Mouse (Mus musculus) layer of hippocampus, postnatal 25 days (tissue): ENCODE measurements around the gene Ttc12. TPM values are rescaled to one million over a fixed set of nuclear protein-coding genes. Genes with fewer than 3 reads are reported as not detected.

Experiments used
- DNase-seq, 2 experiments: peaks; one replicate each; pipeline ENCODE4 v3.0.0; 2022; ENCODE audit warnings: mixed read lengths in 2 of 2, low spot score in 1 of 2; ENCODE audit errors: extremely low spot score in 1 of 2
- total RNA-seq, 2 experiments: library from RNA; stranded (reverse); gene quantifications; 2 replicates each; pipeline ENCODE4 v1.2.3; 2021

The Ttc12 gene
- total RNA-seq, 2 experiments from 2014 or later, result 1.4 to 1.8 TPM

DNA sequence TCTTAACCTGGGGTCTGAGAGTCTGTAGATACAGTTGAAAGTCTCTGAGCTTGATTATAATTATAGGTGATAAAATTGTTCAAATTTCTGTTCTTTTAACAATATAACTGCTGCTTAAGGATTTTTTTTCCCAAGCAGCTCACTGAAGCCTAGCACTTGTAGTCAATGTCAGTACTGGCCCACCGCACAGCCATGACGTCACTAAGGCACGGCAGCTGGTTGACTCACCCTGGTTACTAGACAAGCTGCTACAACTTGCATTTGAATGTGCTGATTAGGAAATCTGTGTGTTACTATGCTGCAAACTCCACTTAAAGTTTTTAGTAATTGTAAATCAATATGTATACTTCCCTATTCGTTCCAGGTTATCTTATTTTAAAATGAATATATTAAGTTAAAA lies 4.6 kb upstream of the Ttc12 start:
- no peak for DNase-seq

DNA sequence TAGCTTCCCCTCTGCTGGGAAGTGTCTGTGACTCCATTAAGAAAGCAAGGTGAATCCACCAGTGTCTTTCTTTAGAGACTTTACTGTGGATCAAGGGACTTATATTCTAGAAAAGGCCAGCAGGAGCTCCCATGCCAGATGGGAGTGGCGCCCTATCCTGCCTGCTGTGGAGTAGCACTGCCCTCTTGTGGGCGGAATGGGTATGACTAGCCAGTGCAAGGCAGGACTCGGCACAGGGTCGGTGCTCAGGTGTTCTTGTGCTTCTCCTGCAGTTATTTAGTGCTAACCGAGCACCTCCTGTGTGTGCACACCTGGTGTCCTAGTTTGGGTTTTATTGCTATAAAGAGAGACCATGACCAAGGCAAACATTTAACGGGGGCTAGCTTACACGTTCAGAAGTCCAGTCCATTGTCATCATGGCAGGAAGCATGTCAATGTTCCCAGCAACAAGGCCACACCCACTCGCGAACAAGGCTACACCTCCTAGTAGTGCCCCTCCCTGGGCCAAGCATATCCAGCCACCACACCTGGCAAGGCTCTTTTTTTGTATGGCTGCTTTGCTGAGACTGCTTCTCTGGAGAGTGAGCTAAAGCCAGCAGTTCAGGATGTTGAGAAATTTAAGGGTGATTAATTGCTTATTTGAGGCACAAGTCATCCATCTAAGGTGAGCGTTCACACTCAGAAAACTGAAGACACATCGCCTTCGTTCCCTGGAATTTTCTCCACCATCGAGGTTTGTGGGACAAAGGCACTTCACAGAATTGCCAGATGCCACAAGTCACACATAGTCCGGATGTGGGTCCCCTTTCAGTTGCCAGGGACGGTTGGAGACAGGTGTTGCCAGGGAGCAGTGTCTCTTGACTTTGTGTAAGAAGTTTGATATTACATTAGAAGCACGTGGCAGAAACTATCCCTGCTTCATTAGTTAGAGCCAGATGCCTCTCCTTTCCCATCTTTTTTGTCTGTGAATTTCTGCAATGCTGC lies 3.2 kb upstream of the Ttc12 start:
- DNase-seq, result peak; percentile 90 to 98

- DNase-seq, result no peak
These were observed 2.2 kb upstream of the Ttc12 start for GRCm38 (mm10) chr9:49488258-49488657.

DNA sequence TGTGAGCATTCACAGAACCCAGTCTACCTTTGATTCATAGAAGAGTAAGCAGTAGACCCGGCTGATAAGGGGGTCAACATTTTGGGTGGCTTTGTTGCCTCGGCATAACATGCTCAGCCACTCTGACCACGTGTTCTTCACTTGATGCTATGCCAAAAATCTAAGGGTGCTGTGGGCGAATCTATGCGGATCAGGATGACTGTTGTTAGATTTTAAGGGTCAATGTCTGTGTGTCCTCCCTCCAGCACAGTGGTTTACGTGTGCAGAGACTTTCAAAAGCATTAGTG lies 1.6 kb upstream of the Ttc12 start:
- no peak for DNase-seq

GRCm38 (mm10) chr9:49486805-49487656 lies 1.0 kb upstream of the Ttc12 start:
- no peak for DNase-seq

GRCm38 (mm10) chr9:49485250-49485891 lies 654 bp downstream of the Ttc12 start:
- no peak for DNase-seq

DNA sequence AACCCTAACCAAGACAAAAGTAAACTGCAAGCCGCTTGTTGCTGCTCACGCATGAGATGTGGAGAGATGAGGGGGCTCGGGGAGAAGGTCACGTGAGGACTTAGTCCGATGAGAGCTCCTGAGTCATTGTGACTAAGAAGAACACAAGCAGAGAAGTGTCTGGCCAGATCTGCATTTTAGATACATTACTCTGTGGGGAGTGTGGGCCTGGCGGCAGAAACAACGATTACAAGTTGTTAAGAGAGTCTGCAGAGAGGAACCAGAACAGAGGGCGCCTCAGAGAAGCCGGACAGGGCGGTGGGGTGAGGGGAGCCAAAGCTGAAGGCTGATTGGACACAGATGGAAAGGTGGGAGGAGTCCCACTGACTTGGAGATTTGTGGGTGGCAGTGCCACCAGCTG lies 2.7 kb downstream of the Ttc12 start:
- DNase-seq, result no peak

DNA sequence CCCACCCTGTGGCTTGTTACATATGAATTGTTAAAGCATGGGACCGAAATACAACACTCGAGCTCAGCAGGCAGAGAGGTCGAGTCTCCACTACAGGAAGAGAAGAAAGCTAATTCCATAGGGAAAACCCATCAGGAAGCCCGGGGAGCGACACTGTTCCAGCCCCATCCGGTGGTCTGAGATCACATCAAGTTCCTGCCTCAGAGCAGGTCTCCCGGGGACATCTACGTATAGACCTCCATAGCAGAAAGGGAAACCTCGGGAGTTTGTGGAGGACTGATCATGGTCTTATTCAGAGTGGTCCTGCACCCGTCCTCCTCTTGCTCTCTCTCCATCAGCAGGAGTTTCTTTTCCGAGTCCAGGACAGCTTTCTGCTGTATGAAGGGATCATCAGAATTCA lies 13.9 kb downstream of the Ttc12 start:
- no peak for DNase-seq

DNA sequence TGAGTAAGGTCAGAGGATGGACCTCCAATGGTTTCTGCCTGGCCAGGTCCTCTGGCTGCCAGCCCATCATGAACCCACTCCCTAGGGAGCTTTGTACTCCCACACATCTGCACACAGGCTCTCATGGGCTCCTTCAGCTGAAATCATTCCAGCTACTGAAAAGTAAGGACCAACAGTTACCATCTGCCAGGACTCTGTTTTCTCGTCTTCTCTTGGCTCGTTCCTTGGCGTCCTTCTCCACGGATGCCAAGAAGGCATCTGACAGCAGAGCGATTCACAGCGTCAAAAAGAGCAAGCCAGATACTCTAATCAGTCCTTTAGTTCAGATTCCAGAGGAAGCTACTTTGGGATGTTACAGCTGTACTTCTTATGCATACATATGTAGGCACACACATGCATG lies 15.1 kb downstream of the Ttc12 start:
- no peak for DNase-seq

GRCm38 (mm10) chr9:49470006-49470405 lies 16.0 kb downstream of the Ttc12 start:
- no peak for DNase-seq

DNA sequence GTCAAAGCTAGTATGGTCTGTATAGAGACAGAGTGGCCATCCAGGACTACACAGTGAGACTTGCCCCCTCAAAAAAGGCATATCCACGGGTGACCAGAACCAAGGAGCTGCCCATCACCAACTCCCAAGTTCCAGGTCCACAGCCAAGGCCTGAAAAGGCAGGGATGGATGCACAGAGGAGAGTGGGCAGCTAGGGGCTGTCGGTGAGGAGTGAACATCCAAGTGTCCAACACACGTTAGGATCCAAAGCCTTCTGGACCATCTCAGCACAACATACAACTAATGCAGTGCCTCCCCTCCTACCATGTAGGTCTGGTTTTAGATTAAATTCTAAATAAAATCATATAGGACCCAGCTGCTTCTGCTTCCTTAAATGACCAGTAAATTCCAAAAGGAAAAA lies 29.9 kb downstream of the Ttc12 start:
- DNase-seq, result no peak

- no peak for DNase-seq
These were observed 33.6 kb downstream of the Ttc12 start for GRCm38 (mm10) chr9:49452396-49452795.

GRCm38 (mm10) chr9:49450491-49450890 lies 35.5 kb downstream of the Ttc12 start:
- no peak for DNase-seq

DNA sequence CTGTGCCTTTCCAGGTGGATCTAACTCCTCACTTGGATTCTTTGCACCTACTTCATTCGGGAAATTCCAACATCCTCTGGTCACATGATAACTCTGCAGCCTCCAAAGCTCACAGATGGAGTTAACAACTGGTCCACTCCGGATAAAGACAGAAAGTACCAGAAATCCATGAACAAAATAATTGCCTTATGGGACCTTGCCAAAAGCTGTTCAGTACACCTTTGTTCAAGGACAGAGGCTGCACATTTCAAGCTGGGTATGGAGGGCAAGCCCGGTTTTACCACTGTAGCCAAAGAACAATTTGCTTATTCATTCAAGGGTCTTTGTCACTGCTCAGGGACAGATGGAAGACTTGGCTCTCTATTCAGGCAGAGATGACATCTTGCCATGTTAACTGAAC lies 43.4 kb downstream of the Ttc12 start:
- no peak for DNase-seq

DNA sequence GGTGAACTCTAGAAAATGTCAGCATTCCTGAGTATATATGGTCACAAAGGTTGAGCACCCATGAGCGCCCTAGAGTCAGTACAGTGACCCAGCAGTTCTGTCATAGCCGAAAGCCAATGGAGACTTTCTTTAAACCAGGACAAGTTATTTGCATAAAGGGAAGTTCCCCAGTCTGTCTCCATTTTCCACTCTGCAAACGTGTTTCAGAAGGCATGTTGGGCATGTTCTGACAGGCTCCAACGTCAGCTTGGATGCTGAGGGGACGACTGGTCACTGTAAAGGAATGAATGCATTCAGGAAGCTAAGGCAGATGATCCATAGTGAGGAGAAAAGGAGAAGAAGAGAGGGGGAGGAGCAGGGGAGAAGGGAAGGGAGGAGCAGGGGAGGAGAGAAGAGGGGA lies 58.5 kb downstream of the Ttc12 start:
- no peak for DNase-seq

DNA sequence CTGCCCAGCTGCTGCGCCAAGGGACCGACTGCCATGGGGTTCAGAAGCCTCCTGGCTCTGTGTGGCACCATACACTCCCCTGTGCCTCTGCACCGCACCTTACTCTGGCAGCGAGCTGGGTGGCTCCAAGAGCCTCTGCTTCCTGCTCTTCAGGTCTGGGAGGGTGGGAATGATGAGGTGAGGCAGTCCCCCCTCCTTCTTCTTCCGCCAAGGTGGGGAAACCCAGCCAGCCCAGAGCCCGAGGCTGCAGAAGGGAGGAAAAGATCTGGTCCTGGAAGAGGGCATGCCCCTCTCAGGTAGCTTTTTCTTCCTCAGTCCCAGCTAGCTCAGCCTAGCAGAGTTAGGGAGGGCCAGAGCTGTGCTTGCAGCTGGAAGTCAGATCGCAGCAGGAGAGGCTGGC lies 59.1 kb downstream of the Ttc12 start, which contains the start of gene Ankk1:
TSS of gene Ankk1 (minus strand) at position 101 of the 400 bp plus-strand sequence.
- no peak for DNase-seq

GRCm38 (mm10) chr9:49425585-49425984 lies 60.4 kb downstream of the Ttc12 start:
- no peak for DNase-seq

GRCm38 (mm10) chr9:49423866-49424265 lies 62.2 kb downstream of the Ttc12 start:
- DNase-seq, result no peak

- DNase-seq, result no peak
These were observed 75.4 kb downstream of the Ttc12 start for GRCm38 (mm10) chr9:49410621-49411020.

DNA sequence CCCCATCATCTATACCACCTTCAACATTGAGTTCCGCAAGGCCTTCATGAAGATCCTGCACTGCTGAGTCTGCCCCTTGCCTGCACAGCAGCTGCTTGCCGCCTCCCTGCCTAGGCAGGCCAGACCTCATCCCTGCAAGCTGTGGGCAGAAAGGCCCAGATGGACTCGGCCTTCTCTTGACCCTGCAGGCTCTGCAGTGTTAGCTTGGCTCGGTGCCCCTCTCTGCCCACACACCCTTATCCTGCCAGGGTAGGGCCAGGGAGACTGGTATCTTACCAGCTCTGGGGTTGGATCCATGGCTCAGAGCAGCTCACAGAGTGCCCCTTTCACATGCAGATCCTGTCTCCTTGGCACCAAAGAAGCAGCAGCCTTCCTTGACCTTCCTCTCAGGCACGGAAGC lies 79.0 kb downstream of the Ttc12 start:
- no peak for DNase-seq

DNA sequence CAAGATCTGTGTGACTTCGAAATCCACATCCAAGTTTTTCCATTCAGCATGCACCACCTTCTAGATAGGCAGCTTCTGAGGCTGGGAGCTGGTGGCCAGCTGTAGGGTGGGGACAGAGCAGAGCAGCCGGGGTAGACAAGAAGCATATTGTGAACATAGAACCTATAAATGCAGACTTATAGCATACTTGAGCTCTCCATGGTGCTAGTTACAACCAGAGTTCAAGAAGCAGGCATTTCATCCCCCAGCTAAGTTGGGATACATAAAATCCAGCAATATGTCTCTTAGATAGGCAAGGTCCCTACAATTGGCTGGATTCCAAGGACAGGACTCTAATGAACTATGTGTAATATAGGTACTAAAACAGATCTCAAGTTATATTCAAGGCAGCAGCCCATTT lies 82.3 kb downstream of the Ttc12 start:
- no peak for DNase-seq
